Mouse (Mus musculus): ENCODE measurements around the gene Olfr11.

Olfr11 gene

DNA sequence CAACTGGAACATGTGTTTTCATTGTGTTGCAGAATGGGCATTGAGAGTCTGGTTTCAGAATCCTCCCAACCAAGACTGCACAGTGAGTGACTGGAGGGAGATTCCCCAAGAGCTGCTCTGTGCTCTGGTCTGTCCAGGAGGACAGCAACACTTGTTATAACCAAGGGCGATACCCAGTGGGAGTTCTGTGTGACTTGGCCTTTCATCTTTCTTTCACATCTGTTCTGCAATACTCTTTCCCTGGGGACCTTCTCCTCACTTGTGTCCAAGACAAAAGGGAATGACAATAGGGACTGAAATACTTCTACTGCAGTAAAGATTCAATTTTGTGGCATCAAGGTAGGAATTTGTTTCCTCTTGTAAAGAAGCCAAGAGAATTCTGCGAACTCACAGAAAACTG is at the start of gene Olfr11:
Olfr11 (minus strand) TSS at position 101 of the 400 bp plus-strand sequence.
- ATAC-seq (ENCODE audit: insufficient number of reproducible peaks, low FRiP score, low TSS enrichment): no peak

DNA sequence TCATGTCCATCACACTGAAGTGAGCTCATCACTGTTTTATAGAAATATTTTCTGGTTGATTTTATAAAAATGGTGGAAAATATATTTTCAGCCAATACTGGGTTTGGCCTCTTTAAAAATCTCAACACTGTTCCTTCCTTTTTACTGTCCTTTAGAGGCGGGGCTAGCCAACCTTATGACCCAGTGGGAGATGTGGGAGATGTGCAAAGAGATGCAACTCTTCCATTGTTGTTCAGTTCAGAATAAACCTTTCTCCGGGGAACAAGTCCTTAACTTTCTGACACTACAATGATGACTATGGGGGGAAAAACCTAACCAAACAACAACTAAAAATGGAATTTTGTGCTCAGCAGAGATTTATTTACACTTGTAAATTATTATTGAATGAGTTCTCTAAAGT is 35.0 kb upstream of the Olfr11 start, which contains the start of gene Olfr1360:
Olfr1360 (minus strand) TSS at position 101 of the 400 bp plus-strand sequence.
- no peak for ATAC-seq (ENCODE audit: insufficient number of reproducible peaks, low FRiP score, low TSS enrichment)

DNA sequence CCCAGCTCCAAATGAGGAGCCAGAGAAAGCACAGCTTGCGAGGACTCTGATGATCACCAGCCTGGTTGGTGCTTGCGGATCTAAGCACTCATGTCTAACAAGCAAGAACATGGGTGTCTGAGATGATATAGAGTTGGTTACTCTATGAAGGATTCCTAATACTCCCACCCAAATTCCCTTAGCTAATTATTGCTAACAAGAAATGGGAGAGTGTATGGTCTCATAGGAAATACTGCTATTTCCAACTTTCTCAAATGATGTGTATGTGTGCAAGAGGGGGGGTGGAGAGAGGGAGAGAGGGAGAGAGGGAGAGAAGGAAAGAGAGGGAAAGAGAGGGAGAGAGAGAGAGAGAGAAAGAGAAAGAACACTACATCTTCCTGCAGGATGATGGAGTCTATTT is 21.0 kb upstream of the Olfr11 start, which contains the start of gene Olfr1361:
Olfr1361 (minus strand) TSS at position 101 of the 400 bp plus-strand sequence.
- no peak for ATAC-seq (ENCODE audit: insufficient number of reproducible peaks, low FRiP score, low TSS enrichment)

DNA sequence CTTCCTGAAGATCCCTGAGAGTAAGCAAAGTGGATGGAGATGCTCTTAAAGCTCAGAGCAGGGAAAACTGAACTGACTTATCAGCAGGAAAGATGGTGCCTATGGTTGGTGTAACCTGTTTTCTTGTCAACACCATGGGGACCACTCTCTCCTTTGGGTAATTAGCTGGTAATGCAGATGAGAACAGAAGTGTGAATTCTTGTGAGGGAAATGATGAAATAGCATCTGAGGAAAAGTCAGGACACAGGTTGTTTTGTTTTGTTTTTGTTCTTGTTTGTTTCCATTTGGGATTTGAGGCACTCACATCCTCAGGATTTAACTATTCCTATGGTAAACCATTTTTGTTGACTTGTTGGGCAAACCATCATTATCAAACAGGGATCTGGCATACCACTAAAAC is 28.4 kb downstream of the Olfr11 start, which contains the start of gene Olfr1362:
Olfr1362 (minus strand) TSS at position 101 of the 400 bp plus-strand sequence.
- ATAC-seq (ENCODE audit: insufficient number of reproducible peaks, low FRiP score, low TSS enrichment): no peak

DNA sequence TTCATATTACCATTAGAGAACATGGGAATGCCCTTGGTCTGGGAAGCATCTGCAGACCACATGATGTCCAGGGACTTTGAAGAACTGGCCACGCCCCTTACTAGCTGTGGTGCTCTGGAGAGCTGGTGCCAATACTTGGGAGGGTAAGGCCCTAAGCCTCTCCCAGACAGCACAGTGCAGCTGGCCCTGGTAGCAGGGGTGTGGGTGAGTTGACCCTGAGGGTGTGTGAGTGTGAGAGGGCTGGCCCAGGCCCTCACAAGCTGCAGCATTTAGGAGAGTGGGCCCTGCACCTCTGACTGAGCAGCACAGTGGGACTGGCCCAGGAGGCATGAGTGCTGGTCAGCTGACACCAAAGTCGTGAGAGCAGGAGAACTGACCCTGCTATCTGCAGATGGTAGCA is 50.7 kb downstream of the Olfr11 start:
- ATAC-seq (ENCODE audit: insufficient number of reproducible peaks, low FRiP score, low TSS enrichment): no peak

All from cerebellum, adult (tissue).